Mouse (Mus musculus) forebrain, embryonic 14.5 days (tissue): ENCODE results near the gene Cdc42ep4. TPM values are rescaled to one million over a fixed set of nuclear protein-coding genes. Genes with fewer than 3 reads are reported as not detected.
A peak's percentile ranks its signal among the peaks of the same experiment; 100 is the strongest.

Experiments
- ATAC-seq: fragments of 200-750 bp; cut with Nextera tagmentation; 2 replicates; pipeline ENCODE4 v1.8.0; 2017; ENCODE audit warnings: mild to moderate bottlenecking, moderate library complexity
- DNase-seq: peaks from one replicate; pipeline ENCODE4 v3.0.0-alpha.2; 2015; ENCODE audit warnings: low spot score
- H3K27ac ChIP-seq: fragments of 300-500 bp; sonication (generic); 2 replicates; pipeline ENCODE4 v1.5.1; 2014; ENCODE audit warnings: low read depth, mild to moderate bottlenecking, control low read depth, low read length, moderate library complexity
- H3K27me3 ChIP-seq: fragments of 300-500 bp; sonication (generic); replicated peaks from 2 replicates; pipeline ENCODE4 v1.6.1; 2014; ENCODE audit warnings: low read length, control low read depth, mixed read lengths; ENCODE audit not compliant: control insufficient read depth, insufficient read depth
- H3K36me3 ChIP-seq: fragments of 300-500 bp; sonication (generic); 2 replicates; pipeline ENCODE4 v1.6.1; 2014; ENCODE audit warnings: low read length, control low read depth; ENCODE audit not compliant: control insufficient read depth, insufficient read depth
- H3K4me1 ChIP-seq: fragments of 300-500 bp; sonication (generic); 2 replicates; pipeline ENCODE4 v1.6.1; 2014; ENCODE audit warnings: antibody characterized with exemption, low read length, control low read depth; ENCODE audit not compliant: control insufficient read depth, insufficient read depth
- H3K4me2 ChIP-seq: fragments of 300-500 bp; sonication (generic); 2 replicates; pipeline ENCODE4 v1.6.1; 2014; ENCODE audit warnings: mild to moderate bottlenecking, control low read depth, low read length
- H3K4me3 ChIP-seq: fragments of 300-500 bp; sonication (generic); 2 replicates; pipeline ENCODE4 v1.5.1; 2014; ENCODE audit warnings: low read depth, low read length, control low read depth
- H3K9ac ChIP-seq: fragments of 300-500 bp; sonication (generic); 2 replicates; pipeline ENCODE4 v1.6.1; 2014; ENCODE audit warnings: mild to moderate bottlenecking, low read length, control low read depth, moderate library complexity
- H3K9me3 ChIP-seq: fragments of 300-500 bp; sonication (generic); replicated peaks from 2 replicates; pipeline ENCODE4 v1.6.1; 2016; ENCODE audit warnings: low read length, control low read depth, mixed read lengths; ENCODE audit not compliant: control insufficient read depth
- WGBS: fragments of 180-500 bp; shearing (Covaris S2); extraction: QIAGEN DNeasy Blood & Tissue Kit; methylation state at CpG from one replicate; pipeline ENCODE4 v1.1.7; 2014; 5-methylcytosine and 5-hydroxymethylcytosine counted together
- polyA plus RNA-seq: library from polyadenylated mRNA; unstranded; fragments of >200 nt; fragmentation: Nextera tagmentation; extraction: Ambion mirVana; gene quantifications from 2 replicates; pipeline ENCODE4 v1.2.1, GENCODE M21; 2014

Gene Cdc42ep4
- polyA plus RNA-seq, 1 experiment from 2014 or later: 52.4 TPM

DNA sequence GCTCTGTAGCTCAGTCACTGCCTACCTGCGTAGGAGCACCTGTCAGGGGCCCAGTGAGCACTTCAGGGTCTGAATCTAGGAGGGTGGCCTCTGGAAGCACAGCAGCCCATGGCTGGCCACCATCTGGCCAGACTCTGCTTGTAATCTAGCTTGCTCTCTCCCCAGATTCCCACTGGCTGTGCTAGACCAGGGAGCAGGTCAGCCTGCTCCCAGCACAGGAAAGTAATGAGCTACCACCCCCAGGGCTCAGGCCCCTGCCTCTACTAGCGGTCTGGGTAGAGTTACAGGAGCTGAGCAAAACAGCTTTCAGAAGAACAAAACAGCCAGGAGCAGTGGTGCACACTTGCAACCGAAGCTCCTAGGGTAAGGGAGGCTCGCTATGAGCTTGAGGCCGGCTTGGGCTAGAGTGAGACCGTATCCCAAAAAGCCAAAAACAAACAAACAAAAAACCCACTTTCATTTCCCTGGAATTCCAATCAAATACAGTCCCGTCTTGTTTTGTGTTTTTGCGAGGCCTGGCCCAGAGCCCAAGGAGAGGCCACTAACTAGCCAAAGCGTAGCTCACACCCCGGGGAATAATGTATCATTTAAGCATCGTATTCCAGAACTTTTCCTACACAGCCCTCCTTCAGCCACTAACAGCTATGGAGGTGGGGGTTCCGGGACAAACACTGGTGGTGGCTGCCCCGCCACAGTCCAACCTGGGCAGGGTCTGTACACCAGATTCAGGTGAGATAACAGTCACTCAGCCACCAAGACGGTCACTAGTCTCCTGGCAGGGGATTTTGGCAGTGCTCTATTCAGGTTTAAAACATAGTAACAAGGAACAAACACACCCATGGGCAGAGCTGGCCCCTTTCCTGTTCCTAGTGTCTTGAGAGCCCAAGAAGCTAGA, 24.4 kb downstream of the Cdc42ep4 start:
- H3K27ac ChIP-seq: no peak overlapping the region
- H3K27me3 ChIP-seq: no peaks in the 10 kb centered on the region
- H3K36me3 ChIP-seq: peaks cover 38% of the 10 kb centered on the region
- ATAC-seq: no peak
- DNase-seq: no peak
- H3K4me3 ChIP-seq: no peak overlapping the region
- H3K9ac ChIP-seq: no peak overlapping the region
- 79% methylated on average over 14 of the region's 14 CpGs for WGBS
- H3K9me3 ChIP-seq: no peaks in the 10 kb centered on the region
- peaks cover 16% of the 10 kb centered on the region for H3K4me1 ChIP-seq
- H3K4me2 ChIP-seq: no peak overlapping the region

DNA sequence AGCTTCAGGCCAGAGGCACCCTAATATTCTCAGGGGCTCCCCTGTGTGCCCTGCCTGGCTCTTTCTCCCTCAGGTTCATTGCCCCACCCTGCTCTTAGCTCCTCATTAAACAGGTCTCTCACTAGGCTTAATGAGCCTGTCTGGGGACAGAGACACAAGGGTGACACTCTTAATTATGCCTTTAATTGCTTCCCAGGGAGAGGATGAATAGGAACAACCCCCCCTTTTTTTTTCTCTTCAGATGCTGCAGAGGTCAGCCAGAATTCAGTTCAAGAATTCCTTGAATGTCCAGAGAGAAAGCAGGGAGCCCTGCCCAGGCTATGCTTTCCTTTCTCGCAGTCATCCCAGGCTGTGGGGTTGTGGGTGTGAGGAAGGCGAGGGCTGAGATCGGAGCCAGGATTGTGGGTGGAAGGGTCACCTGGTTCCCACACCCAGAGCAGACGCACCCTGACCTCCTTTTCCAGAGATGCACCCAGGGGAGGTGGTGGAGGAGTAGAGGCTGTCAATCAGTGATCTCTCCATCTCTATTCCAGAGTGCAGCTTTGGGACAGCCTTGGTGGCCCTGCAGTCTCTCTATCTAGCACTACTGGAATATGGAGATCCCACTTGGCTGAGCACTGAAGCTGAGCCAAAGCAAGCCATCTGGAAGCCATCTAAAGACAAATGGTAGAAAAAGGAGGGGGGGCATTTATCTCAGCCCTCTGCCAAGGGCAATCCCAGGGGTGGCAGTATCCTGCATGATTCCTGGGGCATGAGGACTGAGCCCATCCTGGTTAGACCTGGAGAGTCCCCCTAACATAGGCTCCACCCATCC, 26.2 kb downstream of the Cdc42ep4 start:
- Histone ChIP-seq H3K4me1 (peaks cover 16% of the 10 kb centered on the region), H3K9ac (no peak overlapping the region), H3K4me3 (no peak overlapping the region), H3K36me3 (peaks cover 38% of the 10 kb centered on the region), H3K9me3 (no peaks in the 10 kb centered on the region), H3K27ac (peak overlapping the region; percentile 58; the same call in 1 of the 2 replicates), H3K4me2 (no peak overlapping the region), H3K27me3 (no peaks in the 10 kb centered on the region)
- DNase-seq (peak; percentile 60), ATAC-seq (peak; percentile 56; the same call in 1 of the 2 replicates)
- WGBS: 55% methylated on average over 4 of the region's 4 CpGs

DNA sequence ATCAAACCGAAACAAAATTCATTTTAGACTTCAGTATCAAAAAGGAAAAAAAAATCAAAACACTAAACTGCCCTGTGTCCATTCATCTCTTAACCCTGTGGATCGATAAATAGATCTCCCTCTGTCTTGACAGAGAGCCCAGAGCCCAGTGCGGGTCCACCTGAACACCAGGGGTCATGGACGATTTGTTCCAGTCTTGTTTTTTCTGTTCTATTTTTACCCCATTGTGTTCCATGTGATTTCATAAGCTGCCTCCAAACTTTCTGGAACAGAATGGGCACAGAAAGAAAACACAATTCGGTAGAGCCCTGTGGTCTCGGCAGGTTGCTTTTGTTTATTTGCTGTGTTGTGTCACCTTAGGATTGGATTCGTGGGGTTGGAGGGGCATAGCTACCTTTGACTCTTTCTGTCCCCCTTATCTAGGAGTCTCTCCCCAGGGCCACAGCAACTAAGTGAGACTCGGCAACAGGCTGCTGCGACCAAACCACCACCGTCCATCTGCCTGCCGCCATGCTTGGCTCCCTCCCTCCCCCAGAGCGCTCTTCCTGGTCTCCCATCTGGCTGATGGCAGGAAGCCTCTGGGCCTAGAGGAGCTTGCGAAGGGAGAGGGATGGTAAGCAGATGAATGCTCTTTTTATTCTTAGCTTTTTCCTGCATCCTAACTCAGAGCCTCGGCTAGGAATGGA, 29.1 kb downstream of the Cdc42ep4 start:
- no peak overlapping the region for H3K9ac ChIP-seq
- H3K4me3 ChIP-seq: no peak overlapping the region
- peaks cover 12% of the 10 kb centered on the region for H3K4me1 ChIP-seq
- H3K27me3 ChIP-seq: no peaks in the 10 kb centered on the region
- peaks cover 18% of the 10 kb centered on the region for H3K36me3 ChIP-seq
- no peak overlapping the region for H3K4me2 ChIP-seq
- H3K9me3 ChIP-seq: no peaks in the 10 kb centered on the region
- 72% methylated on average over 14 of the region's 14 CpGs for WGBS
- peak; percentile 34 for DNase-seq
- peak; percentile 9; the same call in 1 of the 2 replicates for ATAC-seq
- H3K27ac ChIP-seq: no peak overlapping the region

DNA sequence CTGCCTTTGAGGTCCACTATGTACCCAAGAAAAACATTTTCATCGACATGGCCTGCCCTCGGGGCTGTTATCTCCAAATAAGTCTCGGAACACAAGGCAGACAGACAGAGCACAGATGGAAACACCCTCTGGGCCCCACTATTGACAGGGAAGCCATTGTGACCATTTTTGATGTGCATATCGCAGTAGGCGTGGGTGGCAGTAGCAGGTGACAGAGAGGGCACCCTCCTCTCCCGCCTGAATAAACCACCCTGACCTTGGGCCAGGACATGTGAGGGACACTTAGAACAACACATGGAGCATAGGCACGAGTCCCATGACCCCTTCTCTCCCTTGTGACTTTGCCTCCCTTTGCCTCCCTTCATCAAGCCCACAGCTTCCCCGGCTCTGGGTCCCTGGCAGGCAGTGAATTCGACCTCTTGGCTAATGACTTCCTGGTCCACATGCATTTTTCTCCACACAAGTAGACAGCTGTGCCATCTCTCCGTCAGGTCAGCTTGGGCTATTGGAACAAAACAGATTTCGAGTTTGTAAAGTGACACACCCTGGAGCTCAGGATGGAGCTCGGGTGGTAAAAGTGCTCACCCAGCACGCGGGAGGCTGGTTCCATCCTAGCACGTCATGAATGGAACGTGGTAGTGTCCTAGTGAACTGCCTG, 33.8 kb downstream of the Cdc42ep4 start:
- H3K4me2 ChIP-seq: no peak overlapping the region
- H3K4me3 ChIP-seq: no peak overlapping the region
- H3K36me3 ChIP-seq: no peaks in the 10 kb centered on the region
- H3K9ac ChIP-seq: no peak overlapping the region
- H3K27me3 ChIP-seq: no peaks in the 10 kb centered on the region
- DNase-seq (no peak), ATAC-seq (no peak)
- 77% methylated on average over 16 of the region's 16 CpGs for WGBS
- H3K27ac ChIP-seq: no peak overlapping the region
- no peaks in the 10 kb centered on the region for H3K4me1 ChIP-seq
- no peaks in the 10 kb centered on the region for H3K9me3 ChIP-seq

DNA sequence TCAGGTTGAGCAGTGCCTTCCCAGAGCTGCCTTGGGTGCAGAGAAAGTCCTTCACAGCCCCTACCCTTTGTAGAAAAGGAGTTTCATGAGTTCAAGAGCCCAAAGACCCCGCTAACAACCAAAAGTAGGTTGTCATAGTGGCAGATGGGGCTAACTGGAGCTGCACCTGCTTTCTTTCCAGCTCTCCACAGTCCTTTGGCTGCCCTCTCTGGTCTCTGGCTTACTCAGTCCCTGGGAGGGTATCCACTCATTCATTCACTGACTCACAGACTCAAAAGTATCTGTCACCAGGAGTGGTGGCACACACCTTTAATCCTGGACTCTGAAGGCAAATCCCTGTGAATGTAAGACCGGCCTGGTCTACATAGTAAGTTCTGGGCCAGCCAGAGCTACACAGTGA, 35.5 kb downstream of the Cdc42ep4 start:
- no peaks in the 10 kb centered on the region for H3K27me3 ChIP-seq
- H3K9ac ChIP-seq: no peak overlapping the region
- no peaks in the 10 kb centered on the region for H3K9me3 ChIP-seq
- no peaks in the 10 kb centered on the region for H3K36me3 ChIP-seq
- DNase-seq (no peak), ATAC-seq (no peak)
- H3K4me3 ChIP-seq: no peak overlapping the region
- no peaks in the 10 kb centered on the region for H3K4me1 ChIP-seq
- 87% methylated on average over 2 of the region's 2 CpGs for WGBS
- H3K4me2 ChIP-seq: no peak overlapping the region
- H3K27ac ChIP-seq: no peak overlapping the region

DNA sequence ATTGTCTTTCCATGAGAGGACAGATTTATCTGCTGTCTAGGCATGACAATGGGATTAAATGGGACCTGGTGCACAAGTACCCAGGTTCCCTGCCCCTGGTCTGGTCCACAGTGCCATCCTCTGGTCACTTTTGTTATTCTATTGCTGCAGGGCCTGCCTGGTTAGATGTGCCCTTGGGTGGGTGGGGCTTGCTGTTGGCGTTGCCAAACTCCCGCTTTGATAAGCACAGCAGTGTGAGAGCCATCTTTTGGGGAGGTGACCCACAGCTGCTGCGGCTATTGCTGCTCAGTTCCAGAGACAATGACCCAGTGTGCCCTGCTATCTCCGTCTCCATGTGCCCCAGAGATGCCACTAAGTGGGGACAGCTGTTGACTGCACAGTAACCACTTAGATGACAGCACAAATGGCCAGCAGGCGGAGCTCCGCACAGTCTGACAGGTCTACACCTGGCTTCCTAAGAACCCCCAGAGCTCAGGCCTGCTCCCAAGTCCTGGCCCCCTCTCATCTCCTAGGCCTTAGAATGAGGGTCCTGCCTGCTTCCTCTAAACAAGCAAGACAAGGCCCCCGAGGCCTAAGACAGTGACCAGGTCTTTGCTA, 36.5 kb downstream of the Cdc42ep4 start:
- DNase-seq (no peak), ATAC-seq (no peak)
- Histone ChIP-seq H3K4me2 (no peak overlapping the region), H3K36me3 (no peaks in the 10 kb centered on the region), H3K4me1 (peaks cover 7% of the 10 kb centered on the region), H3K27me3 (no peaks in the 10 kb centered on the region), H3K4me3 (no peak overlapping the region), H3K9me3 (no peaks in the 10 kb centered on the region), H3K9ac (no peak overlapping the region), H3K27ac (no peak overlapping the region)
- 70% methylated on average over 7 of the region's 7 CpGs for WGBS

DNA sequence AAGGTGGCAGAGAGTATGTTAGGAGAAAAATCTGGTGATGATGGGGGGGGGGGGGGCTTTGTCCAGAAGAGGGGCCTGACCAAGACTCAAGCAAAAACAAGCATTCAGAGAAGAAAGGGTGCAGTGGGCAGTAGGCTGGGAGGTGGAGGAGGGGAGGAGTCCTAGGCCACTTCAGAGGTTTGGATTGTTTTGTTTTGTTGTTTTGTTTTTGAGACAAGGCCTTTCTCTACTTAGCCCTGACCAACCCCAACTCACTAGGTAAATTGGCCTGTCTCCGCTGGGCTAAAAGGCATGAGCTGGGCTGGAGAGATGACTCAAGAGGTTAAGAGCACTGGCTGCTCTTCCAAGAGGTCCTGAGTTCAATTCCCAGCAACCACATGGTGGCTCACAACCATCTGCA, 40.6 kb downstream of the Cdc42ep4 start:
- no peaks in the 10 kb centered on the region for H3K9me3 ChIP-seq
- ATAC-seq (no peak), DNase-seq (no peak)
- no peaks in the 10 kb centered on the region for H3K27me3 ChIP-seq
- no peak overlapping the region for H3K4me2 ChIP-seq
- peaks cover 15% of the 10 kb centered on the region for H3K4me1 ChIP-seq
- H3K9ac ChIP-seq: no peak overlapping the region
- H3K36me3 ChIP-seq: 0 out of 2 replicates have a peak, but pooled peaks cover 3% of the 10 kb centered on the region
- no peak overlapping the region for H3K4me3 ChIP-seq
- 62% methylated on average over 1 of the region's 1 CpGs for WGBS
- no peak overlapping the region for H3K27ac ChIP-seq

DNA sequence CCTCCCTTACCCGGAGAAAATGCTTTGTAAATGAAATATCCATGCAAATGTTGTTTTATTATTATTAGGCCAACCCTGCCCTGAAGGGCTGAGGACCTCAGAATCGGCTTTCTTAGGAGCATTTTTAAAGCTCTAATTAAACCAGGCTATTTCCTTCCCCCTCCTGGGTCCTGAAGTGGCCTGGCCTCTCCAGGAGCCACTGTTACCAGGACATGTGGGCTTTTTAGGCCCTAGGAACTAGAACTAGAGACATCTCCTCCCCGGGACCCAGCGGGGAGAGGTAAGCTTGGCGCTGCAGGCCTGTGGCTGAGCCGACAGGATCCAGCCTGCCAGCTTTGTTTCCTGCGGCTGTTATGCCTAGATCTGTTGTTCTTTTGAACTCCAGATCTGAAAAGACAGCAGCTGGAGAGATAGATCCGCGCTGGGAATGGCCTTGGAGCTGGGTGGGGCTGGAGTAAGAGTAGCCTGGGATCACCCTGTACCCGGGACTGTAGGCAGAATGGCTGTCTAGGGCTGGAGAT, 41.4 kb downstream of the Cdc42ep4 start:
- Histone ChIP-seq H3K36me3 (0 out of 2 replicates have a peak, but pooled peaks cover 3% of the 10 kb centered on the region), H3K4me2 (peak overlapping the region; percentile 24; the same call in 1 of the 2 replicates), H3K4me1 (peaks cover 15% of the 10 kb centered on the region), H3K27ac (peak overlapping the region; percentile 70; the same call in 1 of the 2 replicates), H3K4me3 (no peak overlapping the region), H3K9me3 (no peaks in the 10 kb centered on the region), H3K9ac (peak overlapping the region; percentile 55), H3K27me3 (no peaks in the 10 kb centered on the region)
- ATAC-seq (peak; percentile 33), DNase-seq (peak; percentile 70)
- WGBS: under 1% methylated on average over 10 of the region's 10 CpGs
